Mouse (Mus musculus): ENCODE data around the gene Dhfr. TPM values are rescaled to one million over a fixed set of nuclear protein-coding genes. Genes with fewer than 3 reads are reported as not detected.
"Not testable (repeated sequence)": the region's sequence is repeated elsewhere in the genome, so short reads cannot be mapped to it uniquely, and the experiment has no call there.

Dhfr gene
- total RNA-seq, 2 experiments from 2014 or later = 0.61 to 0.96 TPM

DNA sequence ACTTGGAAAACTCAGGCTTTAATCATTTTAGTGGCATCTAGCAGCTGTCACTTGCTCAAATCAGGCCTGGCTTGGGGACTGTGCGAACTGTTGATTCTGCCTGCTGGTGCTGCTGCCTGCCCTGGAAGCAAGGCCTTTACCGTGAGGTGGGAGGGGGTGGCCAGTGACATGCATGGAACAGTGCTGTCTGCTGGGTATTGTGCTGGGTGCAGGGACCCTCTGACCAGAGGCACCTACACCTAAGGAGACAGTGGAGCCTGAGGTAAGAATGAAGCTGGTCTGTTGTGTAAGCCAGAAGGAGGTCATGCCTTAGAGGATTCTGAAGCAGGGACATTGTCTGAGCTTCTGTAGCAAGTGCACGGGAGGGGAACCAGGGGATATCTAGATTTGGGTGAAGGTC is 16.3 kb downstream of the Dhfr start:
- intact Hi-C loops (cut with DNase I) = no loop called here
- no peak for DNase-seq (ENCODE audit: low spot score)

GRCm38 (mm10) chr13:92371466-92371865 is 16.9 kb downstream of the Dhfr start:
- DNase-seq (ENCODE audit: low spot score); intact Hi-C loops (cut with DNase I): not testable (repeated sequence)

GRCm38 (mm10) chr13:92387367-92387766 is 32.8 kb downstream of the Dhfr start:
- DNase-seq (ENCODE audit: low spot score) = no peak
- intact Hi-C loops (cut with DNase I) = no loop called here

DNA sequence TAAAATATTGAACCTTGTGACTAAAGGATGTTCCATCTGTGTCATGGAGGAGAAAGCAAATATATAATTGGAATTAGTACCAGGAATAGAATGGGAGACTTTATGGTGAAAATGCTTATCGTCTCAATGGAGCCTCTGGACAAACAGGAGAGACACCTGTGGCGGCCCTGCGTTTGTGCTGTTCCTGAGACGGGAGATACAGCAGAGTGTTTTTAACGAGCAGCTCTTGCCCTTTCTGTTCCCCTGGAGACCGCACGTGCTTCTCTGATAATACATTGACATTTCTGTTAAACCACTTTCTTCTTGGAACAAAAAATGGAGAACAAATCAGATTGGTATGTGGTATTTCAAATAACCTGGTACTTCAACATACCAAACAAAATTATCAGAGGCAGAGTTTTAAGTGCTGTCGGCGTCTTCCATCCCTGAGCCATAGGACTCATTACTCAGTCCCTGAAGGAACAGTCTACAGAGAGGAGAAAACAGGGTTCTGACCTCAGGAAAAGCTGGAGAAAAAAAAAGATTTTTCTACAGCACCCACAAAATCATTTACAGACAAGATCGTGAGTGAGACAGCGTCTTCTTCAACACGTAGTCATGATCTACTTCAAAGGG is 38.6 kb downstream of the Dhfr start:
- no peak for DNase-seq (ENCODE audit: low spot score)
- intact Hi-C loops (cut with DNase I) = no loop called here

- intact Hi-C loops (cut with DNase I) = no loop called here
- no peak for DNase-seq (ENCODE audit: low spot score)
These were observed 44.2 kb downstream of the Dhfr start for GRCm38 (mm10) chr13:92398491-92399384.

DNA sequence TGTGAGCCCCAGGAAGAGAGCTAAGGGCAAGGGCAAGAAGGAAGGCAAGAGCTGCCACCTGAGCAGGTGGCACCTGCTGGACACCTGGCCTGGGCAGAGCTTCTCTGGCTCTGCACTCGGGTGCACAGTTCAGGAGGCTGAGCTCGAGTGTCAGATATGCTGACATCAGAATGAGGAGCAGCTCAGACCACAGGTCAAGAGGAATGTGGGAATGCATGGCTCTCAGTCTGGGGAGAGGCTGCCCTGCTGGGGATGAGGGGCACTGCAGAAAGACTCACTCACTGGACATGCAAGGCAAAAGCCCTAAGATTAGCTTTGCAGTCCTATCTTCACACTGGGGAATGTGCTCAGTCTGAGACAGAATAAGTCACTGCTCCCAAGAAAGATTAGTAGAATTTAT is 47.5 kb downstream of the Dhfr start:
- DNase-seq (ENCODE audit: low spot score) = no peak

DNA sequence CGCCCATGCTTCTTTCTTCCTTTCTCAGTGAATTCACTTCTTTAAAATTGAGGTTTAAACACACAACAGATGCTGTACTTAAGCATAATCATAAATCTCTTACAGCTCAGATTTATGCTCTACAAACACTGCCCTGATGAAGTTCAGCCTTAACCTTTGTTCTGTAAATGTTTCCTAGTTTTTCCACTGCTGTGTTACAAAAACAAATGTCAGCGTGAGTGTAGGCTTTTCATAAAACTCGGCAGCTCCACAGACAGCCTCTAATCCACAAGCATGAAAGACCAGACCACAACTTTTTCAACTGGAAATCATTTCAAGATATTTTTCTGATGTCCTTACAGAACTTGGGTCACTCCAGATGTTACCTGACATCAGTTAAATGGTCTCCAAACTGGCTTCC is 49.0 kb downstream of the Dhfr start:
- no peak for DNase-seq (ENCODE audit: low spot score)
- intact Hi-C loops (cut with DNase I) = no loop called here

More for the DNA sequence above, 47.5 kb downstream of the Dhfr start:
- intact Hi-C loops (cut with DNase I) = no loop called here

GRCm38 (mm10) chr13:92410486-92410885 is 56.0 kb downstream of the Dhfr start:
- intact Hi-C loops (cut with DNase I) = no loop called here
- DNase-seq (ENCODE audit: low spot score) = no peak

DNA sequence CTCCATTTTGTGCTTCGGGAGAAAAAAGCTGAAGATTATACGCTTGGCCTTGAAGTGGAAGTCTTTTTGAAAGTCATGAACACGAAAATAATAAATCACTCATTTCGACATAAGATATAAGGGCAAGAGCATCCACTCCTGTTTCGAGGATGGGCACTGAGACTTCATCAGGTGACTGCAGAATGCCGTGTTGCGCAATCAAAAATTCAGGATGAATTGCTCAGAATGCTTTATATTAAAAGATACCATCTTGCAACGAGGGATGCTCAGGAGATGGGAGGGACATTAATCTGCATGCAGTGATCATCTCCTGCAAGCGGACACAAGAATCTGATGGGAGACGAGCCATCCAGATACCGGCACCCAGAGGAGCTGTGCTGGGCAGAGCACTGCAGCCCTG is 65.1 kb downstream of the Dhfr start:
- intact Hi-C loops (cut with DNase I) = no loop called here

GRCm38 (mm10) chr13:92423711-92424110 is 69.2 kb downstream of the Dhfr start:
- DNase-seq (ENCODE audit: low spot score) = no peak
- intact Hi-C loops (cut with DNase I) = no loop called here

More for the DNA sequence above, 65.1 kb downstream of the Dhfr start:
- DNase-seq (ENCODE audit: low spot score) = no peak

- DNase-seq (ENCODE audit: low spot score) = no peak
- intact Hi-C loops (cut with DNase I) = no loop called here
These were observed 71.3 kb downstream of the Dhfr start, which contains the start of gene Ankrd34b for GRCm38 (mm10) chr13:92425758-92426264. Gene Ankrd34b, plus strand, starts transcription at chr13:92425896.

- DNase-seq (ENCODE audit: low spot score) = no peak
- intact Hi-C loops (cut with DNase I) = no loop called here
These were observed 71.9 kb downstream of the Dhfr start for GRCm38 (mm10) chr13:92426294-92427051.

GRCm38 (mm10) chr13:92427351-92427855 is 72.9 kb downstream of the Dhfr start:
- intact Hi-C loops (cut with DNase I) = no loop called here
- no peak for DNase-seq (ENCODE audit: low spot score)

Other genes with a start within 250 kb of the Dhfr start
- gene Rasgrf2, start 223.1 kb upstream of the Dhfr start, total RNA-seq (2021) = 1 to 10 TPM; 6.0 to 6.9 TPM
- gene Gm20379, start 48.7 kb upstream of the Dhfr start, total RNA-seq (2021) = not detected
- gene Msh3, start 277 bp downstream of the Dhfr start, total RNA-seq (2021) = 10 to 100 TPM in 1 of 2 experiments, 1 to 10 TPM in 1; 8.0 to 10.3 TPM
- not detected for gene Ankrd34b, start 71.2 kb downstream of the Dhfr start, total RNA-seq (2021)
- 1 to 10 TPM; 1.9 to 2.2 TPM for gene Fam151b, start 129.3 kb downstream of the Dhfr start, total RNA-seq (2021)
- 10 to 100 TPM; 12.2 to 14.2 TPM for gene Zfyve16, start 176.1 kb downstream of the Dhfr start, total RNA-seq (2021)
- not detected for gene Spz1, start 221.4 kb downstream of the Dhfr start, total RNA-seq (2021)

All from heart, postnatal 25 days (tissue).